Mouse (Mus musculus) small intestine, adult 2 months (tissue): ENCODE data around the gene AB124611.

ENCODE experiments used
- CTCF ChIP-seq: fragments of 200-500 bp; IDR thresholded peaks from 2 replicates; pipeline ENCODE4 v1.5.1; 2012; ENCODE audit warnings: low read depth, mild to moderate bottlenecking, control low read depth, inconsistent platforms, low read length, moderate library complexity, mixed read lengths; ENCODE audit not compliant: insufficient replicate concordance, insufficient read length; ENCODE audit errors: extremely low read depth
- POLR2A ChIP-seq: fragments of 200-500 bp; IDR thresholded peaks from 2 replicates; pipeline ENCODE4 v1.6.1; 2012; ENCODE audit warnings: low read depth, mild to moderate bottlenecking, control low read depth, inconsistent platforms, low read length, moderate library complexity

- no peak for TF ChIP-seq CTCF
- TF ChIP-seq POLR2A, result no peak
Observed at GRCm38 (mm10) chr9:21484065-21484464, 41.9 kb upstream of the AB124611 start.
